Mouse (Mus musculus): ENCODE data around the gene Bpgm. TPM values are rescaled to one million over a fixed set of nuclear protein-coding genes. Genes with fewer than 3 reads are reported as not detected.

The Bpgm gene
- total RNA-seq (2017) = 165 and 169 TPM in 2 replicates

- peak; percentile 99 for ATAC-seq (ENCODE audit: extremely low read depth, insufficient number of reproducible peaks, low FRiP score, poor library complexity, severe bottlenecking)
Measured at GRCm38 (mm10) chr6:34475974-34476794, at the start of gene Bpgm. Gene Bpgm (plus strand): TSS chr6:34476207.

- no peak for ATAC-seq (ENCODE audit: extremely low read depth, insufficient number of reproducible peaks, low FRiP score, poor library complexity, severe bottlenecking)
Measured at GRCm38 (mm10) chr6:34439006-34439405, 37.0 kb upstream of the Bpgm start.

- ATAC-seq (ENCODE audit: extremely low read depth, insufficient number of reproducible peaks, low FRiP score, poor library complexity, severe bottlenecking) = no peak
Measured at GRCm38 (mm10) chr6:34441556-34442257, 34.3 kb upstream of the Bpgm start.

DNA sequence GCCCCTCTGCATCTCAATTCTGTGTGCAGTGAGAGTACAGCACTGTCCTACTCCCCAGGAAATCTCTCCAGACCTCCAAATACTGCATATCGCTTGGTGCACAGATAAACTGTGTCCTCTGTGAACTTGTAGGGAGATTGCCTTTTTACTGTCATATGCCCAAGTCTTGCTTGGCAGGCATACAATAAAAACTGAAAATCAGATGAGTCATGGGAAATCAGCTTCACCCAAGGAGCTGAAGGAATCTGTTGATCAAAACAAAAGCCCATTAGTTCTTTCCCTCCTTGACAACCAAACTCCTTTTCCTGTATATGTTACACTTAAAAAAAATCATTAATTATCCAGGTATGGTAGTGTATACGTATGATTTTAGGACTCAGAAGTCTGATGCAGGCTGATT, 32.2 kb upstream of the Bpgm start:
- no peak for ATAC-seq (ENCODE audit: extremely low read depth, insufficient number of reproducible peaks, low FRiP score, poor library complexity, severe bottlenecking)

DNA sequence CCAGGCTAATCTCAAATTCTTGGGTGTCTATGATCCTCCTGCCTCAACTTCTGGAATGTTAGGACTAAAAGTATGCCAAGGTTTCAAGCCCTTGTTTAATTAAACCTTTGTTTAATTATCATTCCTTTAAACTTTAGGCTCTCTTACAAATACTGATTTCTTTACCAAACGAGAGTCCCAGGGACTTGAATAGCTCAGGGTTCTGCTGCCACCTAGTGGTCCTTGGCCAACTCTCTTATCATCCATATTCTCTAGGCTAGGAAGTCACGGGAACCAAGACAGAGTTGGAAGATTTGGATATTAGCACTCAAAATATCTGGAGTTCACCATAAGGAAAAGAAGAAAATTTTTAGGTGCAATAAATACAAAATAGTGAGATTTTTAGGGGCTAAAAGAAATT, 28.0 kb upstream of the Bpgm start:
- peak; percentile 66; the same call in 1 of the 2 replicates for ATAC-seq (ENCODE audit: extremely low read depth, insufficient number of reproducible peaks, low FRiP score, poor library complexity, severe bottlenecking)

- ATAC-seq (ENCODE audit: extremely low read depth, insufficient number of reproducible peaks, low FRiP score, poor library complexity, severe bottlenecking) = no peak
Measured at GRCm38 (mm10) chr6:34448696-34449095, 27.3 kb upstream of the Bpgm start.

- no peak for ATAC-seq (ENCODE audit: extremely low read depth, insufficient number of reproducible peaks, low FRiP score, poor library complexity, severe bottlenecking)
Measured at GRCm38 (mm10) chr6:34452963-34453770, 22.8 kb upstream of the Bpgm start.

DNA sequence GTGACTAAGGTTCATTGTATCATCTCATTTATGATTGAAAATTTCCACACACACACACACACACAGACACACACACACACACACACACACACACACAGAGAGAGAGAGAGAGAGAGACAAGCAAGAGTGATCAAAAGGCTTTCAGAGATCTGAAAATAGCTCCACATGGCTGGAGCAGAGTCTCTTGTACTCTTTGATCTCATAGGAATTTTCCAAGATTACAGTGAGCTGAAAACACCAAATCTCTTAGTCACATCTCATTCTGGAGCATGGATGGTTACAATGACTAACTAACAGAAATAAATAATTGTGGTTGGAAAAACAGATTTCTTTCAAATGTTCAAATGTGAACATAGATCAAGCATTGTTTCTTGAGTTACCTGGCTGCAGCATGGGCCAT, 16.6 kb upstream of the Bpgm start:
- ATAC-seq (ENCODE audit: extremely low read depth, insufficient number of reproducible peaks, low FRiP score, poor library complexity, severe bottlenecking) = no peak

- ATAC-seq (ENCODE audit: extremely low read depth, insufficient number of reproducible peaks, low FRiP score, poor library complexity, severe bottlenecking) = no peak
Measured at GRCm38 (mm10) chr6:34460651-34461050, 15.4 kb upstream of the Bpgm start.

DNA sequence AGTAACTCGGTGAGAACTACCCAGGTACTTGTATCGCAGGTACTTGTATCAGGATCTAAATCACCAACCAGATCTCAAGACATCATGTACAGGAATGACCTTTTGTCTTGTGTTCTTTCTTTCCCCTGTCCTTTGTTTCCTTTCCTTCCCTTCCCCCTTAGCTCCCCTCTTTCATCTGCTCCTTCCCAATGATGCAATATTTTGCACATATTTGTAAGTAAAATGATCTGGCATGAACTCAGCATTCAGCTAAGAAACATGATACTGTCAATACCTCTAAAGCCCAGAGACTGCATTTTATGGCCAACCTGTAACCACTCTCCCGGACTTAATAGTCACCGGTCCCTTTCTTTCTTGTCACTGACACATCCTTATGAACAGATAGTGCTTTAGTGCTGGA, 12.4 kb upstream of the Bpgm start:
- no peak for ATAC-seq (ENCODE audit: extremely low read depth, insufficient number of reproducible peaks, low FRiP score, poor library complexity, severe bottlenecking)

DNA sequence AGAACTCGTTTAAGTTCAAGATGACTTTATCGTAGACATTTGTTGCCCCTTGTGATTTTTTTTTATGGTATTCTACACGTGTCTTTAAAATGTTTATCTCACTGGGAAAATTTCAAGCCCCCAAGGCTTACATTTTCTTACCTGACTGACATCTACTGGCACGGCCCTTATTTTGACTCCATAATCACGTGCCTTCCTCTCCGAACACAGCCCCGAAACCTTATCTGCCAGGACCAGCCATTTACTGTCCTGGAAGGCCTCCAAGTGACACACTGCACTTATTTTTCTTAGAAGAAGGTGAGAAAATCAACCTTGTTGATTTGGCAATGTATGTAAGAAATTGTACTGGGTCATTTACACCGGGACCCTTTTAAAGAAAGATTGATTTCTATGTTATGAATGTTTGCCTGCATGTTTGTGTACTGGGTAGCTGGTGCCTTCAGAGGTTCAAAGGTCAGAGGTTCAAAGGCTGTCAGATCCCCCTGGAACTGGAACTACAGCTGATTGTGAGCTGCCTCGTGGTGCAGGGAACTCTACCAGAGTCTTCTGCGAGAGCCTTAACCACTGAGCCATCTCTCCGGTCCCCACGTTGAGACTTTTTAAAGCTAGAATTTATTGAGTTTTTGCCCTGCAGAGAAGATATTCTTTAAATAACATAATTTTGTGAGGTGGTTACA, 4.4 kb upstream of the Bpgm start:
- no peak for ATAC-seq (ENCODE audit: extremely low read depth, insufficient number of reproducible peaks, low FRiP score, poor library complexity, severe bottlenecking)

GRCm38 (mm10) chr6:34473346-34473745, 2.7 kb upstream of the Bpgm start:
- no peak for ATAC-seq (ENCODE audit: extremely low read depth, insufficient number of reproducible peaks, low FRiP score, poor library complexity, severe bottlenecking)

GRCm38 (mm10) chr6:34474031-34474430, 2.0 kb upstream of the Bpgm start:
- ATAC-seq (ENCODE audit: extremely low read depth, insufficient number of reproducible peaks, low FRiP score, poor library complexity, severe bottlenecking) = no peak

- no peak for ATAC-seq (ENCODE audit: extremely low read depth, insufficient number of reproducible peaks, low FRiP score, poor library complexity, severe bottlenecking)
Measured at GRCm38 (mm10) chr6:34475391-34475790, 616 bp upstream of the Bpgm start.

GRCm38 (mm10) chr6:34478036-34478435, 2.0 kb downstream of the Bpgm start:
- ATAC-seq (ENCODE audit: extremely low read depth, insufficient number of reproducible peaks, low FRiP score, poor library complexity, severe bottlenecking) = no peak

DNA sequence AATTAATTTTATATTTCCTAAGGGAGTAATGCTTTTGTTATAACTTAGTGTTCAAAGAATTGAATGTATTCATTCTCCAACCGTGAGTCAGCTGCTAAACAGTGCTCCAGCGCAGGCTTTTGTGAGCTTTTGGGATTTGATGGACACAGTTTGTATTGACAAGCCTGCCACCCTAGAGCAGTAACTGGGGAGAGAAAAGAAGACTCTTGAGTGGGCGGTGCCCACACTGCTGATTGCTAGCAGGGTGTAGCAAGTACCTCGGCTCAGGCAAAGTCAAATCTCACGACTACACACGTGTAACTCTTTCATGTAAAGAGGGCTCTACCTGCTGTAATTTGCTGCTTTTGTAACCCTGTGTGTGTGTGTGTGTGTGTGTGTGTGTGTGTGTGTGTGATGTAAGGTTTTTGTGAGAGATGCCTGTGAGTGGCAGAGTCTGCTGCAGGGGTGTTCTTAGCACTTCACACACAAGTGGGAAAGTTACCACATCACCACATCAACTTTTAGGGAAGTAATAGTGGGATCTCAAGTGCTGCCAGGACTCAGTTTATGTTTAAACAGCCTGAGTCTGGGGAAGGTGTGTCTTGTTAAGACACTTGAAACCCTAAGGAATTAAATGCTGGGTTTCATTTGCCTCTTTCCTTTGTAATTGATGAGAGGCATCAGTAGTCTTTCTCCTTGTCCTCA, 2.8 kb downstream of the Bpgm start:
- no peak for ATAC-seq (ENCODE audit: extremely low read depth, insufficient number of reproducible peaks, low FRiP score, poor library complexity, severe bottlenecking)

- ATAC-seq (ENCODE audit: extremely low read depth, insufficient number of reproducible peaks, low FRiP score, poor library complexity, severe bottlenecking) = no peak
Measured at GRCm38 (mm10) chr6:34479531-34479930, 3.5 kb downstream of the Bpgm start.

- ATAC-seq (ENCODE audit: extremely low read depth, insufficient number of reproducible peaks, low FRiP score, poor library complexity, severe bottlenecking) = no peak
Measured at GRCm38 (mm10) chr6:34480749-34481148, 4.7 kb downstream of the Bpgm start.

GRCm38 (mm10) chr6:34481349-34481748, 5.3 kb downstream of the Bpgm start:
- ATAC-seq (ENCODE audit: extremely low read depth, insufficient number of reproducible peaks, low FRiP score, poor library complexity, severe bottlenecking) = no peak
